Mouse (Mus musculus) spleen, embryonic (tissue): ENCODE measurements around the gene Gm49630.
"Not testable (repeated sequence)": the region's sequence is repeated elsewhere in the genome, so short reads cannot be mapped to it uniquely, and the experiment has no call there.

Experiments used
- CTCF ChIA-PET: fragments of 350-600 bp; sonication (Branson Sonifier 250); formaldehyde crosslinking; loops from one replicate; lab custom pipeline; 2022; lab: Charles Lee

The Gm49630 gene

DNA sequence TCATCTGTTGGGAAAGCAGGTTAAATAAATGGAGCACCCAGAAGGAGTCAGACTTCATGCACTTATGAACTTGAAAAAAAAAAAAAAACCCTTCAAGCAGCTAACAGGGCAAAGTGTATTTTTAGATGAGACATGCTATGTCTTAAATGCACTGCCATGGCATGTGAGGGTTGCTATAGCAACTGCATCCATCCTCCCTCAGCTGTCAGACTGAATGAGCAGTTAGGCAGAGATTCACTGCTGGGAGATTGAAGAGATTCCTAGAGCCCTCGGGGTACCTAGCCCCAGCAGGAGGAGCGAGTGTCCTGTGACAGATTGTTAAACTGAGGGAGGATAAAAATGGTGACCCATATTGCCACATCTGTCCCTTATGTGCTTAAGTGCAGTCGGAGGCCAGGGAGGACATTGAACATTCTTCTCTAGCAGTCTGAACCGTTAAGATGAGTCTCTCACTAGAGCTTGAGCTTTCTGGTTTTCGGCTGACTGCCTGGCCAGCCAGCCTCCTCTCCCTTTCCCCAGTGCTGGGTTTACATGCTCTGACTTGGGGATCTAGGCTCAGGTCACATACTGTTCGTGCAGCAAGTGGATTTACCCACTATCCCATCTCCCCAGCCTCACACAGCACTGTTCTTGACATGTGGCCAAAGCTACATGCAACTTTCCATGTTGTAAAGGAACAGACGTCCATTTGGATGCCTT lies 5.0 kb downstream of the Gm49630 start:
- CTCF ChIA-PET = not testable (repeated sequence)

- CTCF ChIA-PET = not testable (repeated sequence)
These were observed 5.5 kb downstream of the Gm49630 start for GRCm38 (mm10) chr17:7366265-7366664.

DNA sequence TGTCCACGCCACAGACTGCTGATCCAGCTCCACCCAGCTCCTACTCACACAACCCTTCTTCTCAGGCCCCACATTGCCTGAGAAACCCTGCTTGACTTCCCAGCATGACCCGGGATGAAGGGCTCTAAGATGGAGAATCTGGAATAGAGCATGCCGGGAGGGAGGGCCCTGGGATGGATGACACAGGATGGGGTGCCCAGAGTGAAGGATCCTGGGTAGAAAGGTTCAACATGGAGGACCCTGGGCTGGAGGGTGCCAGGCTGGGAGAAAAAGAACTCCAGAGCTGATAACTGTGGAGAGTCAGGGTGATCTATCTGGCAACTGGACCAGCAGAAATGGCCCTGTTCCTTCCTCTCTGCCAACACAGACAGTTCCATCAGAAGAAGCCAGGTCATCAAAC lies 6.2 kb downstream of the Gm49630 start:
- CTCF ChIA-PET = not testable (repeated sequence)

DNA sequence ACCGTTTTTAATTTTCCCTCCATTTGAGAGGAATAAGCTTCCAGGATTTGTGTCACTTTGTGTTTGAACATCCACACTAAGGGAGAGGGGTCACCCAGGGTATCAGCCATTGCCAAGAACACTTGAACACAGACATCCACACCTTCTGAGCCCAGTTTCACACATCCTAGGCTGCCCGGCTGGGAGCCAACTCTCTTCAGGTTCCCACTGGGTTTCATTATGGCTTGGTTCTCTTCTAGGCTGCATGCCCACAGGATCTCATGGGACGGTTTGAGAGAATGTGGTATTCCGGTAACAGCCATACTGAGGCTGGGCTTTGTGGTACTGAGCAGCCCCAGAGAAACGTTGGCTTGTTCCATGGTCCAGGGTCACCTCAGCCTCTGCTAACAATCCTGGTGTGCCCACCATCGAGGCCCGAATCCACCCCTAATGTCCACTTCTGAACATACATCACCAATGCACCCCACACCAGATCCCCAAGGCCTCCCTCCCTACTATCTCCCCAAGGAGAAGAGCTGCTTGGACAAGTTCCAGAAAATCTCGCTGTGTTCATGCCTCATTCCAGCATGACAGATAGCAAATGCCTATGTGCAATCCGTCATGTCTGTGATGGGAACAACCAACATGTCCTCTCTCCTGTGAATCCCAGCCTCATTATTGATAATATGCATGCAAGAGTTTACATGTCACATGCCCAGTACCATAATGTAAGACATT lies 10.9 kb downstream of the Gm49630 start:
- CTCF ChIA-PET = not testable (repeated sequence)

- CTCF ChIA-PET = not testable (repeated sequence)
These were observed 12.0 kb downstream of the Gm49630 start for GRCm38 (mm10) chr17:7359806-7360205.

GRCm38 (mm10) chr17:7352596-7352995 lies 19.2 kb downstream of the Gm49630 start, which contains the start of gene Ttll2:
TSS of gene Ttll2 (minus strand) at chr17:7352696.
- CTCF ChIA-PET = not testable (repeated sequence)

DNA sequence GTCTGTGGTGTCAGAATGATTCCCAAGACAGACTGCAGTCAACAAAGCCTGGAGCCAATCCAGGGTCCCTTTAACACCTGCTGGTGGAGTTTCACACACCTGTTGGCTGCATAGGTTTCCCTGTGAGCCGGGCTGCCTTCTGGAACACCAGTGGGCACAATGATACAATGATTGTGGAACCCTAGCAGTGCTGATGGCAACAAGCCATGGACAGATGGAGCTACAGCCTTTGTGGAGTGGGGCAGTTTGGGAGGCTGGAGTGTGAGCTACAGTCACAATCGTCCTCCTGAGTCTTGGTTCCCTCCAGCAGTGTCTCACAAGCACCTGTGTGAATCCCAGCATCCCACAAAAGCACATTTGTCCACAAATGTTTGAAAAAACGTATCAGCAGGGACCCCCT lies 23.0 kb downstream of the Gm49630 start:
- CTCF ChIA-PET = not testable (repeated sequence)

DNA sequence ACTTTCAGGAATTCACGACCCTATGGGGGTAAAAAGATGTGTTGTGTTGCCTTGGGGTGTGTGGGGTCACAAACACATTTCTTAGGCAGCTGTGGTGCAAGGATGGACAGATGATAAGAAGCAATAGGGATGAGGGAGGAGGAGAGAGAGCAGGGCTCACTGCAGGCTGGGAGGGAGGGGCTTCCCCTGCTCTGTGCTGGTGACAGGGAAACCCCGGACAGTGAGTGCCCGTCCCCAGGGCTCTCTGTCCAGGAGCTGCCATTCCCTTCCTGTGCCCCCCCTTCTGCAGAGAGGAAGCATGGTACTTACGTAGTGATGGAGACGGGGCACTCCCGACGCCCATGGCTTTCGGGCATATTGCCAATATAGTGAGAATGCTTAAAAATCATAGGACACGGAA lies 34.4 kb downstream of the Gm49630 start:
- CTCF ChIA-PET = not testable (repeated sequence)

GRCm38 (mm10) chr17:7332745-7333144 lies 39.0 kb downstream of the Gm49630 start:
- CTCF ChIA-PET = not testable (repeated sequence)

DNA sequence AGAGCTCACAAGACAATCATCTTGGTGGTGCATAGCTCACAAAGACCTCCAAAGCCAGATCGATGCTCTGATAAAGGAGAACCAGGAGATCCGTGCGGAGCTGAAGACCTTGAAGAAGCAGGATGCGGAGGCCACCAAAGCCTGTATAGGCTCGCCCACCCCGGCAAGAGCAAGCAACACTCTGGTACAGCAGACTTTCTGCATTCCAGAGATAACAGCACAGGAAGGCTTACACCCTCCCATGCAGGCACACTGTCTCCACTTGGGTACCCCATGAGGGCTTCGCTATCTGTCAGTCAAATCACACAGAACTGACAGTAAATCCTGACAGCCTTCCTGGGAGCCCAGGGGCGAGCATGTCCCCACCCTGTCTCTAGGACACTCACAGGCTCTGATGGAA lies 45.4 kb downstream of the Gm49630 start:
- CTCF ChIA-PET = not testable (repeated sequence)

- CTCF ChIA-PET = not testable (repeated sequence)
These were observed 47.4 kb downstream of the Gm49630 start, which contains the start of gene Tcp10a for GRCm38 (mm10) chr17:7324346-7324745. TSS of gene Tcp10a (plus strand) at chr17:7324646.

- CTCF ChIA-PET = not testable (repeated sequence)
These were observed 52.0 kb downstream of the Gm49630 start for GRCm38 (mm10) chr17:7319789-7320188.

DNA sequence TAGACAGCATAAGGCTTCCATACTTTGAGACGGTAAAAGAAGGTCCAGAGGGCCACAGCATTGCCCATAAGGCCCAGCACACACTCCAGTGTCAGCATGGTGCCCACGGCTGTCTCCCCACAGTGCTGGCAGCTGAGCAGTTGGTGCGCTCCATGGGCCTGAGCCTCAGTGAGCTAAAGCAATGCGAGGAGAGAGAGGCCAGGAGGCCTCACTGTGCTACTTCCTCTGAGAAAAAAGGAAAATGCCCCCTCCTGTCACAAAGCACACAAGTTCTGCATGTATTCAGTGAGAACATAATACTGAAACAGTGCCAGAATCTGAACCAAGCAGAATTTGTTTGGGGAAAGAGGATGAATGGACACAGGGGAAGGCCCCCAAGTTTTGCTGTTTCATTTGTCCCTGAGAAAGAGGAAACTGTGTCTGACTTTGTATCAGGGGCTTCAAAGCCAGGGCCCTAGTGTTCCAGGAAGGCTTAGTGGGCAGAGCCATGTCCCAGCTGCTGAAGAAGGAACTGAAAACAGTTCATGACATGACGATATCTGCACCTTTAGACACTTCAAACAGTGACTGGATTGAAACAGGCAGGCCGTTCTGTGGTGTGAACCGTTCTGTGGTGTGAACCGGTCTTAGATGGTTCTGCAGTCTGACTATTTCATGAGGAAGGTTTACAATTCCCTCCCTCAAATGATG lies 55.9 kb downstream of the Gm49630 start:
- CTCF ChIA-PET = not testable (repeated sequence)

- CTCF ChIA-PET = not testable (repeated sequence)
These were observed 65.2 kb downstream of the Gm49630 start for GRCm38 (mm10) chr17:7306278-7307196.
